Mouse (Mus musculus) CH12.LX (cell line): ENCODE data around the gene Cfap45.

ENCODE experiments used
- BHLHE40 ChIP-seq: IDR thresholded peaks from 2 replicates; pipeline ENCODE4 v1.6.1; 2011; ENCODE audit warnings: mild to moderate bottlenecking, low read depth, low read length, improper control_type of control experiment
- CHD2 ChIP-seq: IDR thresholded peaks from 2 replicates; pipeline ENCODE4 v1.6.1; 2011; ENCODE audit warnings: low read length, improper control_type of control experiment
- CTCF ChIP-seq, 2 experiments: IDR thresholded peaks in 1 of 2; conservative IDR thresholded peaks in 1 of 2; 2 replicates each; pipeline ENCODE4 v1.5.1; 2011 to 2012; ENCODE audit warnings: low read depth in 2 of 2, low read length in 2 of 2, improper control_type of control experiment in 1 of 2, inconsistent platforms in 1 of 2, mild to moderate bottlenecking in 1 of 2, moderate library complexity in 1 of 2
- EP300 ChIP-seq: IDR thresholded peaks from 2 replicates; pipeline ENCODE4 v1.6.1; 2011; ENCODE audit warnings: low read length, improper control_type of control experiment
- ETS1 ChIP-seq: conservative IDR thresholded peaks from 2 replicates; pipeline ENCODE4 v1.6.1; 2012; ENCODE audit warnings: low read depth, mild to moderate bottlenecking, inconsistent platforms, low read length, improper control_type of control experiment, moderate library complexity
- JUN ChIP-seq: IDR thresholded peaks from 2 replicates; pipeline ENCODE4 v1.6.1; 2011; ENCODE audit warnings: low read depth, mild to moderate bottlenecking, low read length, improper control_type of control experiment, moderate library complexity; ENCODE audit not compliant: insufficient read depth
- KAT2A ChIP-seq: IDR thresholded peaks from 2 replicates; pipeline ENCODE4 v1.6.1; 2012; ENCODE audit warnings: low read length, improper control_type of control experiment, inconsistent platforms; ENCODE audit not compliant: insufficient replicate concordance
- MAZ ChIP-seq: IDR thresholded peaks from 2 replicates; pipeline ENCODE4 v1.6.1; 2012; ENCODE audit warnings: low read depth, mild to moderate bottlenecking, inconsistent platforms, low read length, improper control_type of control experiment, moderate library complexity
- NELFE ChIP-seq: IDR thresholded peaks from 2 replicates; pipeline ENCODE4 v1.6.1; 2011; ENCODE audit warnings: low read depth, low read length, improper control_type of control experiment
- POLR2A ChIP-seq: IDR thresholded peaks from 2 replicates; pipeline ENCODE4 v1.6.1; 2011; ENCODE audit warnings: low read depth, mild to moderate bottlenecking, improper control_type of control experiment, low read length
- SMC3 ChIP-seq: IDR thresholded peaks from 2 replicates; pipeline ENCODE4 v1.6.1; 2011; ENCODE audit warnings: low read depth, low read length, improper control_type of control experiment
- USF1 ChIP-seq: IDR thresholded peaks from 2 replicates; pipeline ENCODE4 v1.6.1; 2014; ENCODE audit warnings: low read depth, mild to moderate bottlenecking, inconsistent platforms, low read length, improper control_type of control experiment
- USF2 ChIP-seq: conservative IDR thresholded peaks from 2 replicates; pipeline ENCODE4 v1.6.1; 2011; ENCODE audit warnings: low read depth, low read length, improper control_type of control experiment
- ZC3H11A ChIP-seq: IDR thresholded peaks from 2 replicates; pipeline ENCODE4 v1.6.1; 2012; ENCODE audit warnings: low read depth, mild to moderate bottlenecking, inconsistent platforms, low read length, improper control_type of control experiment

GRCm38 (mm10) chr1:172472909-172473308 is 47.7 kb upstream of the Cfap45 start:
- TF ChIP-seq CHD2 = no peak
- TF ChIP-seq ZC3H11A = no peak
- TF ChIP-seq POLR2A = no peak
- no peak for TF ChIP-seq MAZ
- peak; percentile 70 for TF ChIP-seq EP300
- no peak for TF ChIP-seq CTCF (conservative IDR thresholded peaks at IDR 0.05 in 1 of 2, IDR thresholded peaks at IDR 0.05 in 1 of 2; ENCODE audit: low read depth in 2 of 2, low read length in 2 of 2)
- no peak for TF ChIP-seq USF2
- TF ChIP-seq JUN = no peak
- peak; percentile 13; the same call in 1 of the 2 replicates for TF ChIP-seq ETS1
- no peak for TF ChIP-seq USF1
- no peak for TF ChIP-seq BHLHE40
- TF ChIP-seq KAT2A = no peak
- TF ChIP-seq SMC3 = no peak
- TF ChIP-seq NELFE = no peak
